Mouse (Mus musculus) layer of hippocampus, postnatal 10 days (tissue): ENCODE measurements around the gene Ugdh. TPM values are rescaled to one million over a fixed set of nuclear protein-coding genes. Genes with fewer than 3 reads are reported as not detected.
"Not testable (repeated sequence)": the region's sequence is repeated elsewhere in the genome, so short reads cannot be mapped to it uniquely, and the experiment has no call there.

Experiments
- DNase-seq, 2 experiments: peaks; one replicate each; pipeline ENCODE4 v3.0.0; 2021; ENCODE audit warnings: low spot score in 2 of 2
- long read RNA-seq: library from polyadenylated mRNA; stranded (forward); transcript quantifications from one replicate; pipeline ENCODE4 v2.0.0, GENCODE M21; 2023
- total RNA-seq, 2 experiments: library from RNA; stranded (reverse); gene quantifications; 2 replicates each; pipeline ENCODE4 v1.2.3; 2021

The Ugdh gene
- total RNA-seq = 10 to 100 TPM; 27.7 to 33.7 TPM
- long read RNA-seq, transcript Ugdh-201 (12 exons, 2,550 nt) = major isoform, 32 of 39 reads
- long read RNA-seq, partial matches to known transcripts = 3 of 39 reads
- long read RNA-seq, other reads (novel, unspliced or antisense) = 4 of 39 reads

DNA sequence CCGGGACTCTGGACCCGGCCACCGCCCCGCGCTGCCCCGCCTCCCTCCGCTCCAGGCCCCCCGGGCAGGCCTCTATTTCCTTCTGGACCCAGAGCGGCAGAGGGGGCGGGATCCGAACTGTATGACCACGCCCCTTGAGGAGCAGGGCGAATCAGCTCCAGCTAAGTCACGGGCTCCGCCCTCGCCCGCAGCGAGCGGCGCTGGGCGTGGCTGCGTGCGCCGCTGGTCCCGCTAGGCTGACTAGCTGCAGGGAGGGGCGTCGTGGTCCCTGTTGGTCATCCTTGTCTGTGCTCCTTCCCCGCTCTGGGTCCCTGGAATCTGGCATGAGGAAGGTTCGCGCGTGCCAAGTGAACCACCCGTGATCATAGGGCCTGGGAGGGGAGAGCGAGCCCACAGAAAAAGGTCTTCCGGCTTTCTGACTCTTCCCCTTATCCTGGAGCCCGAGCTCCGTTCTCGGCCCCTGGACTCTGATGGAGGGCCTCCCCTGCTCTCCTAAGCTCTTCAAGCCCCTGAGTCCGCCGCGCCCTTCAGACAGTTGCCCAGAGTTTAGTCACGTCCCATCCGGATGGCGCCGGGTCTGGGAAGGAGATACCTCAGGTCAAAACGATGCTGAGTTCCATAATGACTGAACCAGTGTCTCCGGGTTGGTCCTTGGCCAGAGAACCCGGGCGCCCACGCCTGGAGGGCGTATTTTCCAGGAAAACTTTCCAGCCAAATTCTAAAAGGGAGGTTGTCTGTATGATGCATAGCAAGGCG is at the start of gene Ugdh:
Gene Ugdh (minus strand): TSS at position 144 of the 756 bp plus-strand sequence.
- peak; percentile 92 to 96 for DNase-seq

GRCm38 (mm10) chr5:65482996-65483395 is 47.2 kb upstream of the Ugdh start:
- DNase-seq = no peak

DNA sequence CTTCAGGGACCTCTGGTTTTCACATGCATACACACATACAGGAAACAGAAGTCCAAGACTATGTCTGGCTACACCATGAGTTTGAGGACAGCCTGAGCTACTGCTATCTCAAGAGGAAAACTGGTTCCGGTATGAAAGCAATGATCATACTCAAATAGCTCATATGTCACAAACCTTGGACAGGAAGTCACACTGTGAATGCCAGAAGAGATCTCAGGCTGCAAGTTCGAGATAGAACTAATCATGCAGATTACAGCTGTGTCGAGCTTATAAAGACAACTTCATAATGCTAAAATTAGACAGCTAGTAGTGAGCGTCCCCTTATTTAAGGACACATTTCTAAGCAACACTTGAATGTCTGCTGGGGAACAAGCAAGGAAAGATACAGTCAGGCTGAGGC is 44.8 kb upstream of the Ugdh start:
- no peak for DNase-seq

DNA sequence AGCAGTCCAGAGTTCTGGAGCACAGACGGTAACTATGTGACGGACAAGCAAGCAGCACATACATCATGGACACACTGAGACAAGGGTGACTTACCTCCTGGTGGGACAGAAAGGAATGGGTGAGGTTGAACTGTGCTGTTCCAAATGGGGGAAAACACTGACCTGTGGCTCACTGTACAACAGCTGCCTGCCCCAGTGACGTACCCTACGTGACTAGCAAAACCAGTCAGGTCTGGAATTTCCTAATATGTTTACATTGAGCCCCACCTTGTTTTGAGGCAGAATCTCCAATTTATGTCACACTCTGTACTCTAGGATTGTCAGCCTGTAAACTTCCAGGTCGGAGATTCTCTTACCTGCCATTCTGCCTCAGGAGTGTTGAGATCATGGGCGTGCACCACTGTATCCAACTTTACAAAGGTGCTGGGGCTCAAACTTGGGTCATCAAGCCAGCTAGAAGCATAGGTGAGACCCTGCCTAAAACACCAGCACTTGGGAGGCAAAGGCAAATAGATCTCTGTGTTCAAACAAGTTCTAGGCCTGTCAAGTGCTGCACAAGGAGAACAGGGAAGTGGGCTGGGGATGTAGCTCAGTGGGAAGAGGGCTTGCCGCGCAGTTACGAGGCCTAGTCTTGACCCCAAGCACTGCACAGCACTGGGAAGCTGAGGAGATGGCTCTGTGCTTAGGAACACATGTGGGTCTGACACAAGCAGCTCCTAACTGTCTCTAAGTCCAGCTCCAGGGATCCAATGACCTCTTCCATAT is 44.1 kb upstream of the Ugdh start:
- DNase-seq = no peak

DNA sequence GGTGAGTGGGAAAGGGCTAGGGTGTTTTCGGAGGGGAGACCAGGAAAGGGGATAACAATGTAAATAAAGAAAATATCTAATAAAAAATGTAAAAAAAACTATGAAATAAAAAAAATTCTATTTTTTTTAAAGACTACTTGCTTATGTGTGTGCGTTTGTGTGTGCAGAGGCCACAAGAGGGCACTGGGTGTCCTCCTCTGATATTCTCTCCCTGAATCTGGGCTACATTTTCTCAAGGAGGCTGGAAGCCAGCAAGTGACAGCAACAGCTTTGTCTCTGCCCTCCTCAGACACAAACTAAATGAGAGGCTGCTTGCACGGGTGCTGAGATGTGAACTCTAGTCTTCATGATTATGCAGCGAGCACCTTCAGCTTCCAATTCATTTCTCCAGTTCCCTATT is 42.5 kb upstream of the Ugdh start:
- no peak for DNase-seq

DNA sequence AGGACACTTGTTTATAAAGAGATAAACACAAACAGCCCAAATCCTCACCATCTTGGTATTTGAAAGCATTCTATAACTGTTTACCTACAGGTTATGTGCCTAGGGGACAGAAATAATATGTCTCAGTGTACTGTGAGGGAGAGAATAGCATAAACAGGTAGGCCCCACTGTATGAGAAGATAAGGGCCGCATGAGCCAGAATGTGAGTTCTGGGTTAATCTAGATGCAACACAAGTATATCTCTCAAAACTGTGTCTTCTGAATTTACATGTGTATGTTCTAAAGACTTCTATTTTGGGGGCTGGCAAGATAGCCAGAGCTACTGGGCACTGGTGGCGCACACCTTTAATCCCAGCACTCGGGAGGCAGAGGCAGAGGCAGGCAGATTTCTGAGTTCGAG is 41.0 kb upstream of the Ugdh start:
- not testable (repeated sequence) for DNase-seq

DNA sequence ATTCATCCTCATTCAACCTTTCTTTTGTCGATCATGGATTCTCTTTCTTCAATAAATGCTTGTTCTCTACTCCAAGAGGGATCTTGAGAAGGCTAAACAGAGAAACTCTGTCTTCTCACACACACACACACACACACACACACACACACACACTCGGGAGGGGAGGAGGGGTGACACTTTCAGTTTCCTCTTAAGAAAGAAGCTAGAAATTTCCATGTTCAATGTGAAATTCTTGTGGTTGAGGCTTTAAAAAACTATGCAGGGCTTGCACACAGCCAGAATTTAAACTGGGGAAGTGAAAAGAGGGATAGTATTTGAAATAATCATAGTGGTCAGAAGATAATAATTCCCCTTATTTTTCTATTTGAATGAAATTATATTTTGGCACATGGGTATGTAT is 40.1 kb upstream of the Ugdh start:
- DNase-seq = no peak

- no peak for DNase-seq
Observed at GRCm38 (mm10) chr5:65469766-65470165, 34.0 kb upstream of the Ugdh start.

DNA sequence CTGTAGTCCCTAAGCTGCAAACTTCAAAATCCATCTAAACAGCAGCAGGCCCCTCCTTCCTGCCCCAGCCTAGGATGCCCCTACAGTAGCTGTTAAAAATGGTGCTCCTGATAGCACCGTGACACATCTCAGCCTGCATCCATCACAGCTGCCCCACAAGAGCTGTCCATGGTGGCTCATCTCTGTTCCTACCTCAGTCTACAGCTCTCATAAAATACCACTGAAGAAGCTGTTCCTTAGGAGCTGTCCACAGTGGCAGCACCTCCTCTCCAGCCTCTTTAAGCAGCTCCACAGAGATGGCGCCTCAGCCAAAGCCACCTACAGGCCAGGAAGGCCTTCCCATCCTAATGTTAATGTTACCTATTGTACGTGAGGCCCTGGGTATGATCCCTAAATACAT is 31.2 kb upstream of the Ugdh start:
- DNase-seq = no peak

- no peak for DNase-seq
Observed at GRCm38 (mm10) chr5:65460361-65460760, 24.6 kb upstream of the Ugdh start.

DNA sequence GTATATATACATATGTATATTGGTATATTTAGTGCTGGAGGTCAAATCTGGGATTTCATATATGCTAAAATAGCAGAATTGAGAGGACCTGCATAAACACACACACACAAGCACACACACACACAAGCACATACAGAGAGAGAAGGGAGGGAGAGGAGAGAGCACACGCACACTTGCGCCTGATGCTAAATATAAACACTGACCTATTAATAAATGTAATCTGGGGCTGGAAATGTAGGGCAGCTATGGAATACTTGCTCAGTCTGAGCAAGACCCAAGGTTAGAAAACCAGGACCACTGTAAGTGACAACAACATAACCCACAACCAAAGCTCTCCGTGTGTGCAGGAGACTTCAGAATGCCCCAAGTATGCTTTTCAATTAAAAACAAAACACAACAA is 23.7 kb upstream of the Ugdh start:
- no peak for DNase-seq

GRCm38 (mm10) chr5:65457846-65458245 is 22.1 kb upstream of the Ugdh start:
- no peak for DNase-seq

- DNase-seq = no peak
Observed at GRCm38 (mm10) chr5:65457086-65457827, 21.5 kb upstream of the Ugdh start.

- no peak for DNase-seq
Observed at GRCm38 (mm10) chr5:65454771-65455170, 19.0 kb upstream of the Ugdh start.

DNA sequence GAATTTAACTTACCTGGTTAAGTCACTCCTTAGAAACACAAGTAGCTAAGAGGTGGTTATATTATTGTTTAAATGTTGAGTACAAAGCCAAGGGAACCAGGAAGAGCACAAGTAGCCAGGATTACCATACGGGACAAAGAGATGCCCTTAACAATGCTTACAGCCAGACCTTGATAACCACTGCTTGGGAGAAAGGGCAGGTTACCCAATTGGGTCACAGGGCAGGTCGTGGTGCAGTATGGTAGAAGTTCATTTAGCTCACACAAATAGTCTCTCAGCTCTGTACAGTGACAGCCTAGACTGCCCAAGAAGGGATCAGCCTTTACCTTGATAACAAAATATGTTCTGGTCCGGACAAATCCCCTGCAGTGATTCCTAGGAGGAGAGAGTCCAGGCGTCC is 13.2 kb upstream of the Ugdh start:
- DNase-seq = no peak

DNA sequence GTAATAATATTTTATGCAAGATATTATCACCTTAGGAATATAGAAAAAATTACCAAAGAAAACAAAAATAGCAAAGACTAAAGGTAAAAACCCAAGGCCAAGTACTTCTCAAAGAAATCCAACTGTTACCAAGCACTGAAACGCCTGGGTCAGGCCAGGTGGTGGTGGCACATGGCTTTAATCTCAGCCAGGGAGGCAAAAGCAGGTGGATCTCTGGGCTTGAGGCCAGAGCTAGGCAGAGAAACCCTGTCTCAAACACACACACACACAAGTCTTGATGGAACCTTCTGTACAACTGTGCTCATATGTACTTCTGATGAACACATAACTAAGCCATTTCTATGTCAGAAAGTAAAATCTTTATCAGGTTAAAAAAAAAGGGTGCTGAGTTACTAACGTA is 12.1 kb upstream of the Ugdh start:
- no peak for DNase-seq

- DNase-seq = no peak
Observed at GRCm38 (mm10) chr5:65446756-65447155, 11.0 kb upstream of the Ugdh start.

DNA sequence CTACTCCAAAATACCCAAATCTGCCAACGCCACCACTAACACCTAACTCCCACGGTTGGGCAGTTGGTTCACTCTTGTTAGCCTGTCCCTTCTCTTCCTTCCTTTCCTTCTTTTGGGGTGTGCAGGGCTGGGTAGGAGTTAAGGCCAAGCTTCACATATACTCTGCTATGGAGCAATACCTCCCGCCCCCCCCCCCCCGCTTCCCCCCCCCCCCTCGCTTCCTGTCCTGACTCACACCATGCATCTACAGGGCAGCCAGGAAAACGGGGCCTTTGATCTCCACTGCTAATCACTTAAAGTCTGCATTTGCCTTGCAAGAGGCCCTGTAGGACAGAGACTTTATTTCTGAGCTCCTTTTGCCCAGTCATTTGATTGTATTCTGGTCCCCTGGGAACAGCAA is 9.2 kb upstream of the Ugdh start:
- DNase-seq = no peak

DNA sequence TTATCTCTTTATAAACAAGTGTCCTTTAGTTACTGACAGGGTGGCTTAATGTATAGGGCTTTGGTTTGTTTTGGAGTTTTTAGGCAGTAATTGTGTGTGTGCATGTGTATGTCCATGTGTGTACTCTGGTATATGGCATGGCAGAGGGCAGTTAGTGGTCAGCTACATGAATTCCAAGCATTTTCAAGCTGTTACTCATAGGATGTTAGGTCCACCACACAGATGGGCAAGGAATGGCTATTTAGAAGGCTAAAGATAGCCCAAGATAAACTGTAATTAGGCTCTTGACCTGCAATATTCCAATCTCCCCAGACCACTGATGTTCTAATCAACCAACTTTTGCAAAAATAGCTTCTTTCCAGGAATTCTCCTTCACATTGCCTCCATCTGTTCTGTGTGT is 2.3 kb upstream of the Ugdh start:
- DNase-seq = no peak

- no peak for DNase-seq
Observed at GRCm38 (mm10) chr5:65435363-65435805, 365 bp downstream of the Ugdh start.

DNA sequence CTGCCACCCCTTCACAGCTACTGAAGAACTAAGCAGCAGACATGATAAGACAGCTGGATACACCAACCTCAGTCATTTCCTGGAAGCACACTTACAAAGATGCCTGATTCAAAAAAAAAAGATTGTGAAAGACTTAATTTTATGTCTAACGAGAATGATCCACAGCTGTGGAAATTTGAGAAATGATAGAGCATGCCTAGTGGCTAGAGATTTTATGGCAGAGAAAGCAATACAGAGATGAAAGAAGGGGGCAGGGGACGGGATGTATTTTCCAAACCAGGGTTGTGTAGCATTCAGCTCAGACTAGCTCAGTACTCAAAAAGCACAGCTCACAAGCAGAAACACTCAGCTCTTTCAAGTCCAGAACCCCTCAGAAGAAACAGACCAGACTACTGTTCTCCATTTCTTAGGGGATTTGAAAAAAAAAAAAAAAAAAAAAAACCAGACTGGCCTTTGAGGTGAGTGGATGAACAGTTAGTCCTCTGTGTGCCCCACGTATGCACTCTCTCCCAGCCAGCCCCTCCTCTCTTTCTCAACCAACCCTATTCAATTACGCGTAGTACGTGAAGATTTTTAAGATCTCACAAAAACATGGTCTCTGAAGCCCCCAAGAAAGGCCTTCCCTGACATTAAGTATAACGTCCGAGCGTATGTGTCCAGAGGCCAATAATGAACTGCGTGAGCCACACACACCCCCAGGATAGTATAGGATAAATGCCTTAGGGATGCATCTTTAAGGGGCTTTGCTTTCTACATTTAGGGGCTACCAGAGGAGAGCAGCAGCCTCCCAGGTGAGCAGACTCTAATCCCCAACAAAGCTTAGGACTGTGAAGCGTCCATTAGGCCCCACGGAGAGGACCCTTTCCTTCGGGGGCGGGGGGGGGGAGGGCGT is 1.0 kb downstream of the Ugdh start:
- peak in 1 of 2 experiments; percentile 30 for DNase-seq
